Mouse (Mus musculus): ENCODE measurements around the gene Hcn3. TPM values are rescaled to one million over a fixed set of nuclear protein-coding genes. Genes with fewer than 3 reads are reported as not detected.

Hcn3 gene
- polyA plus RNA-seq, 1 experiment: 15.9 TPM

DNA sequence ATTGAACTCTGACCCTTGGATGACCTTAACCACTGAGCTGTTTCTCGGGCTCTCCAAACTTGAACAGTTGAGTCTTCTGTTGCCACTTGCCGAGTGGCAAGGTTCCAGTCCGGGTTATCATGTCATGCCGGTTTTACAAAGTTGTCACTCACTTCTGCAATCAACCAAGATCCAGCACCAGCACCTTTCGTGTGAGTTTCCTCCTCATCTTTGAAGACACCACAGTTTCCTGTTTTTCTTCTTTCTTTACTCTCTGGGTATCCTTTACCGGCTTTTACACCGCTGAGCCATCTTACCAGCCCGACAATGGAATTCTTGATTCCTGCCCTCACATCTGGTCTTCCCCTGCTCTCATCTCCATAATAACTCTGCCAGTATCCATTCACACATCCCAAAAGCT is 30.4 kb upstream of the Hcn3 start:
- Histone ChIP-seq H3K4me3 (ENCODE audit: control insufficient read depth, insufficient read depth, low read length) (peak overlapping the region; percentile 30), H3K36me3 (ENCODE audit: control insufficient read depth, insufficient read depth, low read length) (no peaks in the 10 kb centered on the region), H3K4me1 (replicated peaks; ENCODE audit: control insufficient read depth, insufficient read depth, low read length) (peaks cover 40% of the 10 kb centered on the region), H3K27ac (ENCODE audit: control insufficient read depth, insufficient read depth, low read length) (peak overlapping the region; percentile 99), H3K27me3 (ENCODE audit: control insufficient read depth, insufficient read depth, low read length) (no peaks in the 10 kb centered on the region)
- 2% methylated on average over 8 of the region's 8 CpGs for WGBS
- TF ChIP-seq CTCF (IDR thresholded peaks at IDR 0.05; ENCODE audit: borderline replicate concordance, control insufficient read depth, extremely low read depth, insufficient read depth, low read length, poor library complexity) (no peak), POLR2A (IDR thresholded peaks at IDR 0.05; ENCODE audit: control insufficient read depth, extremely low read depth, insufficient read depth, low read length, poor library complexity) (no peak)
- peak; percentile 52 for DNase-seq

DNA sequence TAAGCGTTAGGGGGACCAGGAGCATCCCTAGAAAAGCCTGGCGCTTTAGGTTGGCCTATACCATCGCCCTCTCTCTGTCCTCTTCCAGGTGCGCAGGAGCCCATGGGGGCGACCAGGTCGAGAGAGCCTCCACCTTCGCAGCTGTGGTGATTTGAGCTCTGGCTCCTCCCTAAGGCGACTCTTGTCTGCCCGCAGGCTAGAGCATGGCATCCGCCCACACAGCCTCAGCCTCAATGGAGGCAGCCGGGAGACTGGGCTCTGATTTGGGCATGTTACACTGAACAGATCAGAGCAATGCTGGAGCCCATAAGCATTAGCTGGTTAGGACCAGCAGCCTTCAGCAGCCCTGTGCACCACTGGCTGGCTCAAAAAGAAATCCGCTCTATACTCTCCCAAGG is 28.5 kb upstream of the Hcn3 start:
- H3K36me3 ChIP-seq (ENCODE audit: control insufficient read depth, insufficient read depth, low read length): no peaks in the 10 kb centered on the region
- WGBS: 22% methylated on average over 12 of the region's 12 CpGs
- H3K4me1 ChIP-seq (replicated peaks; ENCODE audit: control insufficient read depth, insufficient read depth, low read length): peaks cover 58% of the 10 kb centered on the region
- TF ChIP-seq CTCF (IDR thresholded peaks at IDR 0.05; ENCODE audit: borderline replicate concordance, control insufficient read depth, extremely low read depth, insufficient read depth, low read length, poor library complexity): no peak
- TF ChIP-seq POLR2A (IDR thresholded peaks at IDR 0.05; ENCODE audit: control insufficient read depth, extremely low read depth, insufficient read depth, low read length, poor library complexity): peak; percentile 17
- peak; percentile 66 for DNase-seq
- peak overlapping the region; percentile 93 for H3K27ac ChIP-seq (ENCODE audit: control insufficient read depth, insufficient read depth, low read length)
- peak overlapping the region; percentile 58 for H3K4me3 ChIP-seq (ENCODE audit: control insufficient read depth, insufficient read depth, low read length)
- H3K27me3 ChIP-seq (ENCODE audit: control insufficient read depth, insufficient read depth, low read length): no peaks in the 10 kb centered on the region

DNA sequence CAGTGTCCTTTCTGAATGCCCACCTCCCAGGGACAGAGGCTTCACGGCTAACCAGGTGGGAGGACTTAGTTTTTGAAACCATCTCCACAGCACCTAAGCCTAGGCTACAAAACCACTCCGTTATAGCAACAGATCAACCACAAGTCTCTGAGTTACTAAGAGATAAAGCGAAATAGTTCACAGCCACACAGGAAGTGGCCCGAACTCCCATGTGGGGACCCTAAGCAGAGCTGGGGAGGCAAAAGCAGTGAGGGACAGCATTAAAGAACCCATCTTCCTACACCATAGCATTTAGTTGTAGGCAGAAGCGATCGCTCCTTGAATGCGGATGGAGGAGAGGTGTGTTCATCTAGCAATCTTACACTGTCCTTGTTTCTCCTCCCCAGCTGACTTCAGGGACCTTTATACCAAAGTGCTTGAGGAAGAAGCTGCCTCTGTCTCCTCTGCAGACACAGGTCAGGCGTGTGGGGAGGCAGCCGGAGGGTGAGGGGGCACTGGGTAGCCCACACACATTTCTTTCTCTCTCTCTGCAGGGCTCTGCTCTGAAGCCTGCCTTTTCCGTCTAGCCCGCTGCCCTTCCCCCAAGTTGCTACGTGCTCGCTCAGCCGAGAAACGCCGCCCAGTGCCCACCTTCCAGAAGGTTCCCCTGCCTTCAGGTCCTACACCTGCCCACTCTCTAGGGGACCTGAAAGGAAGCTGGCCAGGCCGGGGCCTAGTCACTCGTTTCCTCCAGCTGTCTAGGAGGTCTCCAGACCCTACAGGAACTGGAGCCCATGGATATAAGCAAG is 27.9 kb upstream of the Hcn3 start:
- no peak; the same call in 1 of the 2 replicates for TF ChIP-seq POLR2A (IDR thresholded peaks at IDR 0.05; ENCODE audit: control insufficient read depth, extremely low read depth, insufficient read depth, low read length, poor library complexity)
- peak; percentile 65 for DNase-seq
- H3K4me1 ChIP-seq (replicated peaks; ENCODE audit: control insufficient read depth, insufficient read depth, low read length): peaks cover 60% of the 10 kb centered on the region
- 11% methylated on average over 18 of the region's 18 CpGs for WGBS
- H3K4me3 ChIP-seq (ENCODE audit: control insufficient read depth, insufficient read depth, low read length): peak overlapping the region; percentile 58
- H3K27me3 ChIP-seq (ENCODE audit: control insufficient read depth, insufficient read depth, low read length): no peaks in the 10 kb centered on the region
- peak overlapping the region; percentile 93 for H3K27ac ChIP-seq (ENCODE audit: control insufficient read depth, insufficient read depth, low read length)
- H3K36me3 ChIP-seq (ENCODE audit: control insufficient read depth, insufficient read depth, low read length): no peaks in the 10 kb centered on the region

DNA sequence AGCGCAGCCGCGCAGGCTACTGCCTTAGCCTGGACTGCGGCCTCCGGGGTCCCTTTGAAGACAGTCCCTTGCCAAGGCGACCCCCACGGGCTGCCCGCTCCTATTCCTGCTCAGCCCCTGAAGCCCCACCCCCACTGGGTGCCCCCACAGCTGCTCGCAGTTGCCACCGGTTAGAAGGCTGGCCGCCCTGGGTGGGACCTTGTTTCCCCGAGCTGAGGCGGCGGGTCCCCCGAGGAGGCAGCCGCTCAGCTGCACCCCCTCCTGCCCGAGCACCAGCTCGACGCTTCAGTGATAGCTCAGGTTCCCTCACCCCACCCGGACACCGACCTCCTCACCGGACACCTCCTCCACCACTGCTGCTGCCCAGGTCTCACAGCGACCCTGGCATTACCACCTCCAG is 27.2 kb upstream of the Hcn3 start:
- Histone ChIP-seq H3K4me1 (replicated peaks; ENCODE audit: control insufficient read depth, insufficient read depth, low read length) (peaks cover 67% of the 10 kb centered on the region), H3K36me3 (ENCODE audit: control insufficient read depth, insufficient read depth, low read length) (no peaks in the 10 kb centered on the region; the same call in 1 of the 2 replicates), H3K27ac (ENCODE audit: control insufficient read depth, insufficient read depth, low read length) (peak overlapping the region; percentile 93), H3K4me3 (ENCODE audit: control insufficient read depth, insufficient read depth, low read length) (peak overlapping the region; percentile 58), H3K27me3 (ENCODE audit: control insufficient read depth, insufficient read depth, low read length) (no peaks in the 10 kb centered on the region)
- 26% methylated on average over 23 of the region's 23 CpGs for WGBS
- TF ChIP-seq POLR2A (IDR thresholded peaks at IDR 0.05; ENCODE audit: control insufficient read depth, extremely low read depth, insufficient read depth, low read length, poor library complexity): peak; percentile 40; the same call in 1 of the 2 replicates
- no peak for TF ChIP-seq CTCF (IDR thresholded peaks at IDR 0.05; ENCODE audit: borderline replicate concordance, control insufficient read depth, extremely low read depth, insufficient read depth, low read length, poor library complexity)
- DNase-seq: peak; percentile 77

DNA sequence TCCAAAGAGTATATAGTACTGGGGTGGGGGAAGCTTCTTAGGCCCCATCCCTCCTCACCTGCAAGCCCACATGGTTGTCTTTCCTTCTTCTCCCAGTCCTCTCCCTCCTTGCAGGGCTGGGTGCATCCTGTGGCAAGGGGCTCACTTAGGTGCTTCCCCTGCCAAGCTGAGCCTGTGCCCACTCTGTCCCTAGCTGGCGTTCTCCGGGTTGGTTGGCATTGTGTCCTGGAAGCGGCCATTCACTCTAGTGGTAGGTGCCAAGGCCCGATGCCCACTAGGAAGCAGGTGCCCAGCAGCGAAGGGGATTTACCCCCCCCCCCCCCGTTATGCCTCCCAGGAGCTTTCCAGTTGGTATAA is 23.9 kb upstream of the Hcn3 start:
- WGBS: 72% methylated on average over 6 of the region's 6 CpGs
- DNase-seq: no peak
- TF ChIP-seq POLR2A (IDR thresholded peaks at IDR 0.05; ENCODE audit: control insufficient read depth, extremely low read depth, insufficient read depth, low read length, poor library complexity): no peak
- TF ChIP-seq CTCF (IDR thresholded peaks at IDR 0.05; ENCODE audit: borderline replicate concordance, control insufficient read depth, extremely low read depth, insufficient read depth, low read length, poor library complexity): no peak
- H3K27me3 ChIP-seq (ENCODE audit: control insufficient read depth, insufficient read depth, low read length): no peaks in the 10 kb centered on the region
- H3K36me3 ChIP-seq (ENCODE audit: control insufficient read depth, insufficient read depth, low read length): peaks cover 11% of the 10 kb centered on the region; the same call in 1 of the 2 replicates
- peaks cover 59% of the 10 kb centered on the region for H3K4me1 ChIP-seq (replicated peaks; ENCODE audit: control insufficient read depth, insufficient read depth, low read length)
- H3K4me3 ChIP-seq (ENCODE audit: control insufficient read depth, insufficient read depth, low read length): peak overlapping the region; percentile 62
- H3K27ac ChIP-seq (ENCODE audit: control insufficient read depth, insufficient read depth, low read length): no peak overlapping the region; the same call in 1 of the 2 replicates

DNA sequence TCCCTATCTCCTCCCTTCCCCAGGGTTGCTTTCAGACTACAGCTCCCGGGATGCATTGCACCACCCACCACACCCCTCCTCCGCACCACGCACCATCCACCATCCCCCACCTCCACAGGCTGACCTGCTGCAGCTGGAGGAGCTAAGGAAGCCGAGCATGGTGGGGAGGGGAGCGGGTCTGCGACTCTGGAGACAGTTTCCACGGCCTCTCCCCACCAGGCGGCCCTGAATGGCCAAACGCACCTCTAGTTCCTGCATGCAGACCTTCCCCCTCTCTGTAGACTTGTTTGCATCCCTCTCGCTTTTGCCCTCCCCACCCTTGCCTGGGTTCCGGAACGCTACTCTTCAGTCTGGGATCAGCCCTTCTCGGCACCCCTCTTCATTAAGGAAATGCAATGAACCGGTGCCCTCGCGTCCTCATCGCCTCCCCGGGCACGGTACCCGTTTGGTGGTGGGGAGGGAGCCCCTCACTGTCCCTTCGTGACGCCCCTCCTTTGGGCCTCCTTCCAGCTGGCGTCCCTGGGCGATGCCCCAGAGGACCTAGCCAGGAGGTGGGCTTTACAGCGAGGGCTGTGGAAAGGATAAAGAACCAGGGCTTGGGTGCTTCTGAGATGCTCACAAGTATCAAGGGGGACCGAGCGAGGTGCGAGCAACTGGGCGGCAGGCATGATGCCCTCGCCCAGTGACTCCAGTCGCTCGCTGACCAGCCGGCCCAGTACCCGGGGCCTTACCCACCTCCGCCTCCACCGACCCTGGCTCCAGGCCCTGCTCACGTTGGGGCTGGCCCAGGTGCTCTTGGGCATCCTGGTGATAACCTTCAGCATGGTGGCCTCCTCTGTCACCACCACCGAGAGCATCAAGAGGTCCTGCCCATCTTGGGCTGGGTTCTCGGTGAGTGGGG is 23.3 kb upstream of the Hcn3 start, which contains the start of gene Fam189b:
Gene Fam189b, plus strand, starts transcription at position 86 of the 901 bp plus-strand sequence.
- Histone ChIP-seq H3K36me3 (ENCODE audit: control insufficient read depth, insufficient read depth, low read length) (peaks cover 11% of the 10 kb centered on the region; the same call in 1 of the 2 replicates), H3K4me3 (ENCODE audit: control insufficient read depth, insufficient read depth, low read length) (peak within 1 kb of the TSS; percentile 62), H3K27me3 (ENCODE audit: control insufficient read depth, insufficient read depth, low read length) (no peaks in the 10 kb centered on the region), H3K27ac (ENCODE audit: control insufficient read depth, insufficient read depth, low read length) (peak within 1 kb of the TSS; percentile 49), H3K4me1 (replicated peaks; ENCODE audit: control insufficient read depth, insufficient read depth, low read length) (peaks cover 56% of the 10 kb centered on the region)
- DNase-seq: peak; percentile 89
- WGBS: 8% methylated on average over 39 of the region's 39 CpGs
- TF ChIP-seq CTCF (IDR thresholded peaks at IDR 0.05; ENCODE audit: borderline replicate concordance, control insufficient read depth, extremely low read depth, insufficient read depth, low read length, poor library complexity) (peak; percentile 54; the same call in 1 of the 2 replicates), POLR2A (IDR thresholded peaks at IDR 0.05; ENCODE audit: control insufficient read depth, extremely low read depth, insufficient read depth, low read length, poor library complexity) (peak; percentile 78; the same call in 1 of the 2 replicates)
